Mouse (Mus musculus) ovary, postnatal 10 days (tissue): ENCODE results near the gene Zdhhc16.
A peak's percentile ranks its signal among the peaks of the same experiment; 100 is the strongest.

Experiments used
- DNase-seq: peaks from one replicate; pipeline ENCODE4 v3.0.0; 2022; ENCODE audit warnings: low spot score

Zdhhc16 gene

DNA sequence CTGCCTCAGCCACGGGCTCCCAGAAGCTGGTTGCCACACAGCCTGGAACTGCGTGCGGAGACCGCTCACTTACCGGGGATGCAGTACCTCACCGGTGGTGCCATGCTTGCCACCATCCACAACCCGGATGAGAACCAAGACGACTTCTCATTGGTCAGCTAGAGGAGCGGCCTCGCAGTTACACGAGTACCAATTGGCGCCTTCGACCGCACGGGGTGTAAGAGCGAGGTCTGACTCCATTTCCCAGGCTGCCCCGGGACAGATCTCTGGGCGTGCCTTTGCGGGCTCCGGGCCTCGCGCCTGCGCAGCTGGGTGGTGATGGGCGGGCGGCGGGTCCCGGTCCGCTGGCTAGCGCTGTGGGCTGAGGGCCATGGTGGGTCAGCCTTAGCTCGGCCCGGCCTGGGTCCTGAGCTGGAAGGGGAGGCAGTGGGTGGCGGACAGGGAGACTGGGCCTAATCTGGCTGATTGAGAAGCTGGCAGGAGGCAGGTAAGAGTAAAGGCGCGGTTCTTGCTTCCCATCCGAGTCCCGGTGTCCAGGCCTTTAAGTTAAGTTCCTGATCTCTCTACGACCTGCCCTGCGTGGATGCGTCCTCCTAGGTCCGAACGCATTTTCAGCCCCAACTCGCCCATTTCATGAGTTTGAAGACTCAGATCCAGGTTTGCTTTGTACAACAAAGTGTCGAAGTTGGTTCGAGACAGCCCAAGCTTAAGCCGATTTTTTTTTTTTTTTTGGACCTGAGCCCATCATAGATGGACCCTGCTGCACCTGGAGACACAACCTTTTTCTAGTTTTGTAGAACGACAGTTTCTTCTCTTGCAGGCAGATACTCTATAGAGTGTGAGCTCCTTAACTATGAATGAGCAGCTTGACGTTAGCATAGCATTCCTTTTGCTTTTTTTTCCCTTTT is at the start of gene Zdhhc16, which contains the start of gene Exosc1:
Zdhhc16 (plus strand) TSS at position 302 of the 908 bp plus-strand sequence.
Exosc1 (minus strand) TSS at position 245 of the 908 bp plus-strand sequence.
- peak; percentile 93 for DNase-seq

DNA sequence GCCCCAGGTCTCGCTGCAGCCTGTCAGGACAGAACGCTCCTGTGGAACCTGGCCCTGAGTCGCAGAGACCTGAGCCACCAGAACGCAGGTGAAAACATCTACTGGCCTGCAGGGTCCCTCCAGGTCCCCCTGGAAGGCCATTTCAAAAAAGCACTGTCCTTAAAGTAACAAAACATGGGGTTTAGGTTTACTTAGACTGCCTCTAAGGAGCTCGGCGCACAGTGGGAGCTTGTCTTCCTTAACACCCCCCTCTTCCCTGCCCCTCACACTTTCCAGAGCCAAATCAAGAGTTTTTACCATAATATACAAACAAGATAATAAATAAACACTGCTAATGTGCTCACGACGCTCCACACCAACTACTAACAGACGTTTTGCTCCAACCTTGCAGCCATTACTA is 49.4 kb upstream of the Zdhhc16 start:
- no peak for DNase-seq

DNA sequence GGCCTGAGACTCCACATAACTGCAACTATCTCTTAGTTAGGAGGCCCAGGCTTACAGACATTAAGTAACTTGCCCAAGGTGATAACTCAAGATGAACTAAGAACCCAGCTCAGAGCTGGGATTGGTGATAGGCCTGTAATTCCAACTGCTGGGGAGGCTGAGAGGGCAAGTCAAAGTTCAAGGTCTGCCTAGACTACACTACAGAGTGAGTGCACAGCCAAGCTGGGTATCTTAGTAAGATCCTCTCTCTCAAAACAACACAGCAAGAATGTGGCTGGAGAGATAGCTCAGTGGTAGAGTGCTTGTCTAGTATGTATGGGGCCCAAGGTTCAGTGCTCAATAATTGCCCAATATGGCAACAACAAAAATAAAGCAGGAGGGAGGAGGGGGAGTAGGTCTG is 45.1 kb upstream of the Zdhhc16 start:
- no peak for DNase-seq

DNA sequence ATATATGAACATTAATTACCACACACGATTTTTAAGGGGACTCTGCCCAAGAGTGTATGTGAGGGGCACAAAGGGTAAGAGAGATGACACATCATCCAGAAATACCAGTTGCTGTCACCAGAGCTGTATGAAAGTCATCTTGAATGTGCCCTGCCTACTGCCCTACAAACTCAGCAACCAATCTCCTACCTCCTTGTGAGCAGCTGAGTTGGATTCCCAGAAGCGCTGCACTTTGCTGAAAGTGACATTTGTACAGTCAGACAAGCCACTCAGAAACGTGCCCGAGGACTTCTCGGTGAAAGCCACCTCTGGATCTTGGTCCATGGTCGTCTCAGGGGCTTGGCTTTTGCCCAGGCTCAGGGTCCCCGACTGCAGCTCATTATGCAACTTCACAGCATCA is 38.3 kb upstream of the Zdhhc16 start:
- DNase-seq, result no peak

DNA sequence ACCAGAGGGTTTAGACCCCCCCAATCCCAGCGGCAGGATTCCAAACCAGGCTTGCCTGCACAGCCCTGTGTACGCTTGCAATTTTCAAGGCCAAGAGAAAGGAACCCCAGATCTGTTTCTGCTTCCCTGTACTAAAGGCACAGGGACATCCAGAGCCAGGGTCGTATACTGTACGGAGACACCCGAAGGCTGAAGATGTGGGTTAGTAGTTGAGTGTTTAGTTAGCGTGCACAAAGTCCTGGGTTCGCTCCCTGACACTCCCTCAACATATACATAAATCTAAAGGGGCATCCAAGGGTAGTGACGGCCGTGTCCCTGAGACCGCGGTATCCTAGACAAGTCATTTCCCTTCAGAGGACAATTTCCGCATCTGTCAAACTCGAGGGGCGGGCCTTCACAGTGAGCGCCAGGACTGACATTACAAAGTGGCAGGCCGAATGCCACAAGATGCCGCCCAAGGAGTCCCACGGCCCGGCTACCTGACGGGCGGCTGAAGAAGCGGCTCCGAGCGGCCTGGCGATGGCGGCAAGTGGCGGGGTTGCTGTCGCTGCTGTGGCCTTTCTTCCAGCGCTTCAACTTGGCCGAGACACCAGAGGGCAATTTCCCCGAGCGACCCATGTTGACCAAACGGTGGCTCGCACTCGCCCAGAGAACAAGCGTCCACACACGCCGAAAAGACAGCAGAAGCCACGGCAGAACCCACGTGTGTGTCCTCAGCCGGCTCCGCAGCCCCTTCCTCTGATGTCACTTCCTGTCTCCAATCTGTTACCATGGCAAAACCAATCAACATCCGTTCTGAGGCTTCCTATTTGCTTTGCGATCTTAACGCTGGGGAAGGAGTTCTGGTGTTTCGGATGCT is 37.6 kb upstream of the Zdhhc16 start, which contains the start of gene Rrp12:
Rrp12 (minus strand) TSS at position 714 of the 859 bp plus-strand sequence.
- DNase-seq, result peak; percentile 22

DNA sequence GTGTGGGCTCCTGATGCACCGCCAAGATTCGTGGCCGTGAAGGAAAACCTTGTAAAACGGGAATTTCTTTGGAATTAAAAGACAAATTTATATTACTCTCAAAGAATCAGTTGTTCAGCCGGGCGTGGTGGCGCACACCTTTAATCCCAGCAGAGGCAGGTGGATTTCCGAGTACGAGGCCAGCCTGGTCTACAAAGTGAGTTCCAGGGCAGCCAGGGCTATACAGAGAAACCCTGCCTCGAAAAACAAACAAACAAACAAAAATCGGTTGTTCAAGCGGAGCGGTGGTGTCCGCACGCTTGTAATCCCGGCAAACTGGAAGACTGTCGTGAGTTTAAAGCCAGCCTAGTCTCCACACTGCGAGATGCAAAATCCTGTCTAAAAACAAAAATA is 37.0 kb upstream of the Zdhhc16 start:
- DNase-seq, result no peak

DNA sequence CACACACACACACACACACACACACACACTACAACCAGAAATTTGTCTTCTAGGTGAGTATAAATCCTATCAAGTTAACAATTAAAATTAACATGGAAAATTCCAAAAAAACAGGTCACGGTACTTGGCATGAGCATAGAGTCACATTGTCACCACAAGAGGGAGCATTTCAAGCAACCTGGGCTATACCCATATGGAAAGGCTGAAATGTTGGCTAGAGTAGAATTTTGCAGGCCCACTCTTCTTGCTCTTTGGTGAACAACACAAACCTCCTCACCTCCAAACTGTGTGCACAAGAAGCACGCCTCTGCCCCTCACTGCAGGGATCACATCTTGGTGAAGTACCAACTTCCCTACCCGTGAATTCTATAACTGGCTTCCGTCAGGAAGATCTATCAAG is 34.4 kb upstream of the Zdhhc16 start:
- DNase-seq, result no peak

DNA sequence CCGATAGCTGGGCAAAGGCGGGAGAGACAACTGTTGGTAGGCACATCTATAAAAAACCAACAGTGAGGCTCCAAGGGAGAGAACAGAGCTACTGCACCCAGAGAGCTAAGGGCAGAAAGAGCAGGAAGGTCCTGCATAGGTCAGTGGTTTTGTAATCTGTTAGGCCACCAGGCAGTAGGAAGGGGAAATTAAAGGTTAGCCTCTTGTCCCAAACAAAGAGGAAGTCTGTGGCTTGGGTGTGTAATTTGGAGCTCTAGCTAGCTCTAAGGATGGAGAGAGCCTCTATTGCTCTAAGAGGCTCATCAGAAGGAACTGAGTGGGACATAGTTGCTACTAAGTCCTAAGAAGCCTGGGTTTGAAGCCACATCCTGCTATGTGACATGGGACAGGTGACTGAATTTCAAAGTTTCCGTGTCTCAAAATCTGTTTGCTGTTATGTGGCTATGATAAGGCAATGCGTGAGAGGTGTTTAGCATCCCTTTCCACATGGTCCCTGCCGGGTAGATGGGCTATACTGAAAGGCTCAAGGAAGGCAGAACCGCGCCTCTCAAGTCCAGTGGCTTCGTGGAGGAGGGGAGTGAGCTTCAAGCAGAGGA is 32.7 kb upstream of the Zdhhc16 start:
- DNase-seq, result no peak

DNA sequence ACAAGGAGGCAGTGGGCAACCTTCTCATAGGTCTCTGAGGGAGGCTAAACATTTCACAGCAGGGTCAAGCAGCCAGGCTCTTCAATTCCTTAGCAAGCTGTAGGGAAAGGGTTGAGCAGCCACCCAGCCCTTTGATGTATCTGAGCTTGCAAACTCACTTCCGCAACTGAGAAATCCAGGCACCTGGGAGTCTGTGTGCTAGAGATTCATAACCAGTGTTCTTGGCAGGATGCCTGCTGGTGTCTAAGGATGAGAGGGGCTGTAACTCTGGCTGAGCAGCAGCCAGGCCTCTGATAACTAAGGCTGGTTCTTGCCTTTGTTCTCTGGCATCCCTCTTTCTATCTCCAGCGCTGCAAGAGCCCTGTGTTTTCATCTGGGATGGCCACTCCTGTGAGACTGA is 31.6 kb upstream of the Zdhhc16 start:
- no peak for DNase-seq

DNA sequence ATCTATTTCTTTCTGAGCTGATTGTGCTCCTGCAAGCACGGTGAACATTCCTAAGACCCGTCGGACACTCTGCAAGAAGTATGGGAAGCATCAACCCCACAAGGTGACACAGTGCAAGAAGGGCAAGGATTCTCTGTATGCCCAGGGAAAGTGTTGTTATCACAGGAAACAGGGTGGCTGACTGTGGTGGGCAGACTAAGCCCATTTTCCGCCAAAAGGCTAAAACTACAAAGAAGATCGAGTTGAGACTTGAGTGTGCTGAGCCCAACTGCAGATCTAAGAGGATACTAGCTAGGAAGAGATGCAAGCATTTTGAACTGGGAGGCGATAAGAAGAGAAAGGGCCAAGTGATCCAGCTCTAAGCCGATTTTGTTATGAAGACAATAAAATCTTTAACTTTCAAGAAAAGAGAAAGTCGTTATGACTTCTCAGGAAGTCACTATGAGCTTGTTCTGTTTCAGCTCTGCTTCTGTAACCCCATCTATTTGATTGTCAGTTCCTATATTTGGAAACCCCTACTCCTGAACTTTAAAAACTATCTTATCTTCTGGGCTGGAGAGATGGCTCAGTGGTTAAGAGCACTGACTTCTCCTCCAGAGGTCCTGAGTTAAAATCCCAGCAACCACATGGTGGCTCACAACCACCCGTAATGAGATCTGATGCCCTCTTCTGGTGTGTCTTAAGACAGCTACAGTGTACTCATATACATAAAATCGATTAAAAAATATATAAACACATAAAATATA is 30.3 kb upstream of the Zdhhc16 start:
- no peak for DNase-seq

DNA sequence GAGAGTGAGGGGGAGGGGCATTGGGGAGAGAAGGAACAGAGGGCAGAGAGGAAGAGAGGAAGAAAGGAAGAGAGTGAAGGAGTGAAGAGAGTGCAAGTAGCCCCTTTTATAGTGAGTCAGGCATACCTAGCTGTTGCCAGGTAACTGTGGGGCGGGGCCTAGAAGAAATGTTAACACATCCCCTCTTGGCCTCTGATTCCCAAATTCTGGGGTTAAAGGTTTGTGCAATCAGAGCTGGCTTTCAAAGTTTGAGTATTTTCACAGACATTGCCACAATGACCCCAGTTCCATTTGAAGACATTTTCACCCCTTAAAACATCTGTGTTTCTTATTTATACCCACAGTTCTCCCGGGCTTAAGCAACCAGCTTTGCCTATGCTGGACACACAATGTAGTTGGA is 28.0 kb upstream of the Zdhhc16 start:
- DNase-seq, result no peak

DNA sequence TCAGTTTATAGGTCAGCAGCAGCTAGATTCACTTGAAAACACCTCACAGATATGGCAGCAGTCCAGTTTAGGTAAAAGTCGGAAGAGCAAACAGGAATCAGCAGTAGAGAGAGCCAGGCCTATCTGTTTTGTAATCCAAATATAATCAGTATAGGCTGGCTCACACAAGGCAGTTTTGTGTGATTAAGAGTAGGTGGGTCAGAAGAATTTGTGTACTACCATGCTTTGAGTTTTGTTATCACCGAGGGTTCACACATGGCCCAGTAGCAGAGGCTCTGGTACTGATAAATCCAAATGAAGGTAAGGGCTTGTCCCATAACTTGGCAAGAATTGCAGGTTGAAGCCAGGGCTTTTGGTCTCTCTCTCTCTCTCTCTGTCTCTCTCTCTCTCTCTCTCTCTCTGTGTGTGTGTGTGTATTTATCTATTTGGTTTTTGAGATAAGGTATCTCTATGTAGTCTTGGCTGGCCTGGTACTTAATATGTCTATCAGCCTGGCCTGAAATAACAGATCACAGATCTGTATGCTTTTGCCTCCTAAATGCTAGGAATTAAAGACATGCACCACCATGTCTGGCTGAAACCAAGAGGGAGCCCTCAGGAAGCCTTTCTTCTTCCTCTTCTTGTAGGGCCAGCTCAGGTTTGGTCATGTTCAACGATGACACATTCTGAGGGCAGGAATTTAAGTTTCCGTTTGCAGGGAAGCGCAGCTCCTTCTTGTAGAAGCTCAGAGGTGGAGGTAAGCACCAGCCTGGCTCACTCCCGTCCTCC is 26.8 kb upstream of the Zdhhc16 start:
- DNase-seq, result no peak

DNA sequence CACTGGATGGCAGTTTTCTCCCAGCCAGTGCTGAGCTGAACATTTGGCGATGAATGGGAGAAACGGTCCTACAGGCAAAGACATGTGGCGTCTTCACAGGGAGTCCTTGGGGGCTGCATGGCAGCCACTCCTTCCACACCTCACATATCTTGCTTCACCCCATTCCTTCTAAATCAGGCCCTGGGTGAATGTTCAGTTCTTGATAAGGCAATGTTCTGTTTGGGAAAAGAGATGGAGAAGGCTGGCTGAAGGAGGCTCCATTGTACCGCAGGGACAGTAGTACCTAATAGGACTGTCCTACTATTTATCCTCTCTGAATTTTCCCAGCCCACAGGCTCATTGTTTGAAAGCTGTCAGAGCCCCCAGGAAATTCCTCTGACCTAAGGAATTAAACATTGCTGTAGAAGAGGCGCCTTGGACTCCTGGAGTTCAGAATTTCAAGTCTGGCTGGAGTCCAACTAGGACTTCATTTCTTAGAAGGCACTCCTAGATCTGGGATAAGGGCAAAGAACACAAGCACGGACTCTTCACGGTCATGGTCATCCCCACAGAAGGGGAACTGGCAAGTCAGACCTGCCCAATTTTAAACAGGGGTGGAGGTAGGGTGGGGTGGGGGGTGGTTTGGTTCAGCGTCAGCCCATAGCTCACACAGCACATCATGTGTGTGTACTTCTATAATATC is 26.1 kb upstream of the Zdhhc16 start:
- no peak for DNase-seq

DNA sequence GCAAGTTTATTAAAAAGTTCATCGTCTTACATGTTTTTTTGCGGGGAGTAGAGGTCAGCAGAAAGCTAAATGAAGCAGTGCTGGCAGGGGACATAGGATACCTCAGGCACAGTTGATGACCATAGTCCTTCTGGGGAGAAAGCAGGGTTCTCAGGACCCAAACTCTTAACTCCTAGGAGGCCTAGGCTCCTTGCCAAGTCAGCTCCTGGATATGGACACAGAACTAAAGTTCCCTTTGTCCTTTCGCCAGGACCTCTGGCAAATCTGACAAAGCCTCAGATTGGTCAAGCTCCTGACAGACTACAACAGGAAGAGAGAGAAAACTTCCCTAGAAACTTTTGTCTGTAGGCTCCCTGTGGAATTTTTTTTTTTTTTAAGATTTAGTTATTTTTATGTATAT is 24.5 kb upstream of the Zdhhc16 start:
- no peak for DNase-seq

DNA sequence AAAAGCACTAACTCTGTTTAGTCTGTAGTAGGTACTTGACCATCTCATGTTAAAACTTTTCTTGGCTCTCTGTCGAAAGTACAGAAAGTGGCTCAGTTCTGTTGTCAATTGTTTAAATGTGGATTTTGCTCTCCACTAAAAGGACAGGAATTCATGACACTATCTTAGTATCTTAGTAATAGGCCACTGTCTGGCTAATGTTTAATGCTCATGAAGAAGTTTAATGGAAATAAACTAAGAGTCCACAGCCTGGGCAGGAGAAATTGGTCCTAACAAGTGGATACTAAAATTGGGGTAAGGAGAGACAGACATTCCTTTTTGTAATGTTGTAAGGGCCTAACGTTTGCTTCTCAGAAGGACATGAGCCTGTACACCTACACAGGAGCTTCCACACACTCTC is 22.9 kb upstream of the Zdhhc16 start:
- no peak for DNase-seq

DNA sequence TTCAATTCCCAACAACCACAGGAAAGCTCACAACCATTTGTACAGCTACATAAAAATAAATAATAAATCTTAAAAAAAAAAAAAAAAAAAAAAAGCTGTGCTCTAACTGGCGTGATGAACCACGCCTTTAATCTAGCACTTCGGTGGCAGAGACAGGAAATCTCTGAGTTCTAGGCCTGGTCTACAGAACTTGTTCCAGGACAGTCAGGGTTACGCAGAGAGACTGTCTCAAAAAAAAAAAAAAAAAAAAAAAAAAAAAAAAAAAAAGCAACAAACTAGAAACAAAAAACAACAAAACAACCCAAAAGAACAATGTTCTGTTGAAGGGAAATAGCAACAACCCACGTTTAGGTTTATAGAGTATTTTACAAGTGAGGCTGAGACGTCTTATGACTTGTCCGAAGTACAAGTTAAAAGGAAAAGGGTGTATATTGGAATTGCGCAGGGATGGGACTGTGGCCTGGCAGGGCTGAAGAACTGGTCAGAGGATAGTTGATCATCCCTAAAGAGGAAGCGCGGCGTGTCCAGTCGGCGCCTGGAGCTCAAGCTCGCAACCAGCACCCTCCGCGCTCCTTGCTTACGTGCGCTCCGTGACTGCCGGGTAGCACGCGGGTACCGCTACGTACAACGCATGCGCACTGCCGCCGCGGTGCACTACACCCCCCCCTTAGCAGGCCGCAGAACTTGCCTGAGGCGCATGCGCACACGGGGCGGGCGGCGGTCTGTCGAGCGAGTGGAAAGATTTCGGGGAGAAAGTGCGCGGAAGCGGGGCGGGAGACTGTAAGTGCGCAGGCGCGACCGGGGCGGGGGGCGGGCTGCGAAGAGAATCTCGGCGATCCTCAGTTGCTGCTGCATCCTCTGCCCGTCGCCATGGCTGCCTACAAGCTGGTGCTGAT is 21.9 kb upstream of the Zdhhc16 start, which contains the start of gene Pgam1:
Pgam1 (plus strand) TSS at position 746 of the 896 bp plus-strand sequence.
- peak; percentile 85 for DNase-seq

DNA sequence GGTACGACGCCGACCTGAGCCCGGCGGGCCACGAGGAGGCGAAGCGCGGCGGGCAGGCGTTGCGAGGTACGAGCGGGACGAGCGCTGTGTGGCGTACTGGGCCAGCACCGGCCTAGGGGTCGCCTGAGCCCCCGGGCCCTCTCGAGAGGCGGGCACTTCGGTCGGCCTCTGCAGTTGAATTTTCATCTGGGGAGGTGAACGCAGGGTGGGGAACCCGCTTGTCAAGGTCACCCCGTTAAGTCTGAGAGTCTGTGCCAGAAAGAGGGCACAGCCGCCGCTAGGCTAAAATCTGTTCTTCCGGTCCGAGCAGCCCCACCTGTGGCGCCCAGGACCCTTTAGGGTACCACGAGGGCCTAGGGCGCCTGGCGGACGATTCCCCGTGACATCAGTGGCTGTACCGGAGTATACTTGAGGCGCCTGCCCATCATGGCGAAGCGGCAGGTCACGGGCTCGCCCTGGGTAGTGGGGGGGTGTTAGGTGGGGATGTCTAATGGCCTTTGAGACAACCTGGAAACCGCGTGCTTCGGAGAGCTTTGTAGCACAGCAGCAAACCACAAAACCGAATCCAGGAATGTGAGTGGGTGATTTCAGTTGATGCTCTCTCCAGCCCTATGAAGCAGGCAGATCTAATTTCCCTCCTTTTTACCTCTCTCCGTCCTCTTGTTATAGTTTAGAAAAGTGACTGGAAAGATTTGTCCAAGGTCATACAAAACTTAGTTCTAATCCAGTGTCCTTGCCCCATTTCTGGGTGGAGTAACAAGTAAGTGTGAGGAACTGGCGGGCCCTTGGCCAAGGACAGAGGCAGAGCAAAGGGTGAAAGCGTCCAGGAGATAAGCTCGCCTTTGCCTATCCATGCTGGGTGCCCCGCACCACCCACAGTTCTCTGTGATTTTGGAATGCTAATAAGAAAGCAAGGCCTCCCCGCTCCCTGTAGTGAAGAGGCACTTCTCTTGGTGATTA is 20.9 kb upstream of the Zdhhc16 start:
- DNase-seq, result no peak
